Mouse (Mus musculus): ENCODE results near the gene Plxnc1.

Plxnc1 gene

GRCm38 (mm10) chr10:94944691-94945205 lies at the start of gene Plxnc1:
TSS of gene Plxnc1 (minus strand) at chr10:94944835.
- no peak for DNase-seq

GRCm38 (mm10) chr10:94992127-94992526 lies 47.5 kb upstream of the Plxnc1 start:
- DNase-seq, result peak; percentile 37

- DNase-seq, result peak; percentile 49
These were observed 47.0 kb upstream of the Plxnc1 start for GRCm38 (mm10) chr10:94991564-94992097.

GRCm38 (mm10) chr10:94990768-94991563 lies 46.3 kb upstream of the Plxnc1 start:
- DNase-seq, result peak; percentile 38

- DNase-seq, result no peak
These were observed 44.7 kb upstream of the Plxnc1 start for GRCm38 (mm10) chr10:94989321-94989720.

- no peak for DNase-seq
These were observed 40.5 kb upstream of the Plxnc1 start for GRCm38 (mm10) chr10:94985103-94985502.

- DNase-seq, result no peak
These were observed 37.9 kb upstream of the Plxnc1 start for GRCm38 (mm10) chr10:94982528-94982927.

GRCm38 (mm10) chr10:94981466-94982138 lies 37.0 kb upstream of the Plxnc1 start:
- DNase-seq, result no peak

GRCm38 (mm10) chr10:94978265-94978822 lies 33.7 kb upstream of the Plxnc1 start:
- DNase-seq, result no peak

GRCm38 (mm10) chr10:94976329-94976728 lies 31.7 kb upstream of the Plxnc1 start:
- DNase-seq, result no peak

- no peak for DNase-seq
These were observed 30.5 kb upstream of the Plxnc1 start for GRCm38 (mm10) chr10:94975099-94975496.

GRCm38 (mm10) chr10:94974345-94975098 lies 29.9 kb upstream of the Plxnc1 start:
- DNase-seq, result no peak

- no peak for DNase-seq
These were observed 27.1 kb upstream of the Plxnc1 start for GRCm38 (mm10) chr10:94971625-94972161.

GRCm38 (mm10) chr10:94970221-94970620 lies 25.6 kb upstream of the Plxnc1 start:
- no peak for DNase-seq

GRCm38 (mm10) chr10:94967468-94967867 lies 22.8 kb upstream of the Plxnc1 start:
- DNase-seq, result no peak

- no peak for DNase-seq
These were observed 22.2 kb upstream of the Plxnc1 start for GRCm38 (mm10) chr10:94966789-94967188.

GRCm38 (mm10) chr10:94965093-94965492 lies 20.5 kb upstream of the Plxnc1 start:
- DNase-seq, result no peak

GRCm38 (mm10) chr10:94962005-94962404 lies 17.4 kb upstream of the Plxnc1 start:
- no peak for DNase-seq

- no peak for DNase-seq
These were observed 16.6 kb upstream of the Plxnc1 start for GRCm38 (mm10) chr10:94961283-94961682.

- DNase-seq, result peak; percentile 31
These were observed 13.7 kb upstream of the Plxnc1 start for GRCm38 (mm10) chr10:94958311-94958710.

- no peak for DNase-seq
These were observed 13.1 kb upstream of the Plxnc1 start for GRCm38 (mm10) chr10:94957705-94958104.

- no peak for DNase-seq
These were observed 3.5 kb upstream of the Plxnc1 start for GRCm38 (mm10) chr10:94947915-94948675.

All from cerebellum, adult 11-12 months (tissue).